Mouse (Mus musculus) lung, postnatal 10 days (tissue): ENCODE measurements at regions not wholly inside any gene's neighbourhood (a gene's known extent, or its start where the extent isn't known, plus 50 kb on each side); places are given as distances from the start of the nearest gene placed in this dataset.

Experiments used
- DNase-seq: peaks from one replicate; pipeline ENCODE4 v3.0.0; 2021

DNA sequence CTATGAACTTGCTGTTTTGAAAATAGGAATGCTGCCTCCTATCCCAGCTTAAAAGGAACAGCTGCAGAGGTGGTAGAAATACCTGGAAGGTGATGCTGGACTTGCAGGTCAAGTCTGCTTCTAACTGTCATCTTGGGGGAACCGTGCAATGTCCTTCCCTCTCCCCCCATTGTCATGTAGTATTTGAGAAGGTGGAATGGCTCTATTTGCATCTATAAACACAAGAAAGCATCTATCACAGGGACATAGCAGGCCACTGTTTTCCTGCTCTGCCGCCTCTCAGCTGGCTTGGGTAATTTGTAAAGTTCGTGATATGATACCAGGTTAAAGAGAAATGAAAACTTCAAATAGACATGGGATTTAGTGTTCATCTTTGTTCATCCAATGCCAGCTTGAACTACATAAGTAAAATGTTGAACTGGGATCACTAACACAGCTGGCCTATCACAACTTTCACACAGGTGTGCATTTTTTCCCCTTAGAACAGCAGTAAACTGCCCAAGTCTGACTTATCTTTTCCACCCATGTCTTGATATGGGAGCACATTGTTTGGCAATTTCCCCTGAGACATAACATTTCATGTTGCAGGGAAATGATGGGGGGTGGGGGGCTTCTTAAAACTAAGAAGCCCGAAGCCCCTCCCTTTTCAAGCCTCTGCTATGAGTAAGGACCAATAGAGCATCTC, 138.6 kb upstream of the Fndc3a start:
- DNase-seq = no peak

GRCm38 (mm10) chr14:72847466-72847865, 137.7 kb upstream of the Fndc3a start:
- DNase-seq = no peak

- no peak for DNase-seq
Observed at GRCm38 (mm10) chr14:72845621-72846440, 136.0 kb upstream of the Fndc3a start.

DNA sequence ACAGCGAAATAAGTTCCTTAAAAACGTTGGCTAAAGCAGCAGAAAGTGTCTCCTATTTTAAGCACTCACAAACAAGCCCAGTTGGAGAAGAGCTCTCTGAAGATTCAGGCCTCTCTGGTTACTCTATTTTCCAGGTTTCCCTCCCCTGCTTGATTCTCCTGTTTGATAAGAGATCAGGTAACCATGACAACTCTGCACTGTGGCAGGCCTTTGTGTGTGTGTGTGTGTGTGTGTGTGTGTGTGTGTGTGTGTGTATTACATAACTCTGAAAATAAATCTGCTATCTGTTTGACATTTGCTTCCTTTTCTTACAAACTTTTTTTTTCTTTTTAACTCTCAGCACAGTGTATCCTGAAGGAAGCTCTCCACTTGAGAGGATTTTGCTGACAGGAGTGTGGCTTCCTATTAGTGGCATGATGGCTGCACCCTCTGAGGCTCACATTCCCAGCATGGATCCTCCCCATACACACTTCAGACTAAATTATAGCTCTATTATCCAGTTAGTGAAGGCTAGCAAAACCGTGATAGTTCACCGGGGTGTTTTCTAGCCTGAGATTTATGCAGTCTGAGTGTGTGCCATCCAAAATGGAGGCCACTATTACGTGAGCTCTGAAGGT, 135.1 kb upstream of the Fndc3a start:
- DNase-seq = no peak

- no peak for DNase-seq
Observed at GRCm38 (mm10) chr14:72841753-72842152, 131.9 kb upstream of the Fndc3a start.

DNA sequence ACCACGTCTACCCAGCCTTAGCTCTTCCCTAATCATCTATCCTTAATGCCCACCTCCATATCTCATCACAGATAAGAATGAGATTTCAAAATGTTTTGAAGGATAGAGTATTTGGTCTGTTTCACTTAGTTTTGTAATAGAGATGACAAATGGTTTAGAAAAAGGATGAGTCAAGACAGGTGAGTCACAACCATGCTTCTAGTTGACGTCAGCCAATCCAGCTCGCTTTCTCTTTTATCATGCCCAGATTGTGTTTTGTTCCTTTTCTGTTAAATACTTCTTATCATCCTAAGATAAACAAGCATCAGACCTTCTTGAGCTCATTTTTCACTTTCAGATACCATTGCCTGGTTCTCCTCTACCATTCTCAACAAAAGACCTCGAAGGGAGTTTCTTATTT, 125.4 kb upstream of the Fndc3a start:
- DNase-seq = no peak

DNA sequence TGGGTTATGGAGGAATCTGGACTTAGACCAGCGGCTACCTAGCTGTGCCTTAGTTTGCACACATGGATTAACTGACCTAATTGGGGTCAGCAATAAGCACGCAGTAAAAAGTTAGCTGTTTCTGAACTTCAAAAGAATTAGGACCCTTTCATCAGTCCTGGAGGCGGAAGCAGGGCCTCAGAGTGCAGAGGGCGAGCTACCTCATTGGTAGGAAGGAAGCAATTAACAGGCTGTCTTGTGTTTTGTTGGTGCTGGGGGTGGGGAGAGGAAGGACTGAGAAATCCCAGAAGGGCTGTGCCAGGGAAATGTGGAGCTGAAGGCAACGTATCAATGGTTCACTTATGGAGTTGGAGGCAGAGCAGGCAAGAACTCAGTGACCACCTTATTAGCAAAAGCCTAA, 119.5 kb upstream of the Fndc3a start:
- DNase-seq = peak; percentile 15

GRCm38 (mm10) chr14:72825549-72825948, 115.7 kb upstream of the Fndc3a start:
- peak; percentile 15 for DNase-seq

DNA sequence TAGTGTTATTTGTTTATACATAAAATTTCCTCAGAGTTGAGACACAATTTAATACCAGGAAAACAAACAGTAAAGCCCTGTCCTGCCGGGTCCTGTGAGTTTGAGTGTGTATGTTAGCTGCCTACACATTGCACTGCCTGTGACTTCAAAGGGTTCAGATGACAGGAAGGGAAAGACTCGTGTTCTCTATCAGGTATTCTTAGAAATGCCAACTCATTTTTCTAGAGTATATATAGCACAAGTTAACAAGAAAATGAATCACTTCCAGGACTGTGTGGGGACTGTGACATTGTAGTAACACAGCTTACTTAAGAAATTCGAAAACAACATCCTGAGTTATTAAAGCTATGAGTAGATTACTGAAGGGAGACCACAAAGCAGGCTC, 112.4 kb upstream of the Fndc3a start:
- no peak for DNase-seq

DNA sequence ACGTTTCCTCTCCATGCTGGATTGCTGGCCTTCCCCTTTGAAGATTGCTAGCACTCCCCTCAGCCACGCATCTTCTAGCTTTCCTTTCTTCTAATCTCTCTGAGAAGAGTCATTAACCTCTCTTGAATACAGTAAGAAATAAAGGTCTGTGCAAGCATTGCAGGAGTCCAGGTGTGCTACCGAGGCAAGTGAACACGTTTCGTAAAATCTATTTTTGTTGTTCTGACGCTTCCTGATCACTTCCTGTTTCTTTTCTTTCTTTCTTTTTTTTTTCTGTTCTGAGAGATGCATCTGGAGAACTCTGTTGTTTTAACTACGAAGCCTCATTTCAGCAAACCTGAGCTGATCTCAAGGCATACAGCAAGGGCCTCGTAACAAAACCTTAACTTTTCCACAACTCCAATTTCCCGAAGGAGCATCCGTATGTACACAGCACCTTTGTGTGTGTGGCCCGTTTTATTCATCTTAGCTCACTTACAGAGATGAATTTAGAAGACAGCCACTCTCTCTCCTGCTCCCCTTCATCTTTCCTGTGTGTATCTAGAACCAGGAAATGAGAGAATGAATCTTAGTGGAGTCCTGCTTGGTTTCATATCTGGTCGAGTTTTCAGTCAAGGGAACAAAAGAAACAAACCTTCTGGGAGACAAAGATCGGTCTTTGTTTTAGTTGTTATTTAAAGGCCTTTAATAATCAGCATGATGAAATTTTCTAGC, 111.9 kb upstream of the Fndc3a start:
- DNase-seq = no peak

DNA sequence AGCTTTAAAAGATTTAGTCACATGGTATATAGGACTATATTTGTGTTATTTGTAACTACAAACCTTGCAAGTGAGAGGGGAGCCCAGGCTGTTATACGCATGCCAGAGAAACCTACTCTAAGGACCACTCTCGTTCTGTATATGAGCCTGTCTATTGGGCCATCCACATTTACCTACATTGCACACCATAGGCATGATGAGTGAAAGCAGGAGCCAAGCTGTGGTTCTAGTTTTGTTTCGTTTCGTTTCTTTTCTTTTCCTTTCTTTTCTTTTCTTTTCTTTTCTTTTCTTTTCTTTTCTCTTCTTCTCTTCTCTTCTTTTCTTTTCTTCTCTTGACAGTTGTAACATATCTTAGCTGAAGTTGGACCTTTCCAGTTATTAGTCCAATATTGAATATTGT, 109.2 kb upstream of the Fndc3a start:
- DNase-seq = no peak

- DNase-seq = no peak
Observed at GRCm38 (mm10) chr14:72817764-72818163, 108.0 kb upstream of the Fndc3a start.

GRCm38 (mm10) chr14:72816847-72817246, 107.0 kb upstream of the Fndc3a start:
- DNase-seq = peak; percentile 29

DNA sequence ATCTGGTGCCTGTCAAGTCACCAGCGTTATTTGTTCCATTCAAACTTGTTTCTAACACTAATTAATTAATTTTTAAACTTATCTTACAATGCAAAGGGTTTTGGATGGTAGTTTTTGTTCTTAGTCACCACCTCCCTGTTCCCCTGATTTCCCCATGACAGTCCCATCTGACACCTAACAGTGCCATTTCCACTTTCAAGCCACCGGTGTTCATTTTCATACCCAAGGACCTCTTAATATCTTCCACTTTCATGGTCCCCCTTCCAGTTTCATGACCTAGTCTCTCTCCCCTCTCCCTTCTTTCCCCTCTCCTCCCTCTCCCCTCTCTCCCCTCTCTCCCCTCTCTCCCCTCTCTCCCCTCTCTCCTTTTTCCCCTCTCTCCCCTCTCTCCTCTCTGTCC, 99.3 kb upstream of the Fndc3a start:
- DNase-seq = no peak

- DNase-seq = no peak
Observed at GRCm38 (mm10) chr14:72807947-72808346, 98.1 kb upstream of the Fndc3a start.

- no peak for DNase-seq
Observed at GRCm38 (mm10) chr14:72807286-72807685, 97.5 kb upstream of the Fndc3a start.

- DNase-seq = no peak
Observed at GRCm38 (mm10) chr14:72806598-72806997, 96.8 kb upstream of the Fndc3a start.

- no peak for DNase-seq
Observed at GRCm38 (mm10) chr14:72803579-72803978, 93.8 kb upstream of the Fndc3a start.

DNA sequence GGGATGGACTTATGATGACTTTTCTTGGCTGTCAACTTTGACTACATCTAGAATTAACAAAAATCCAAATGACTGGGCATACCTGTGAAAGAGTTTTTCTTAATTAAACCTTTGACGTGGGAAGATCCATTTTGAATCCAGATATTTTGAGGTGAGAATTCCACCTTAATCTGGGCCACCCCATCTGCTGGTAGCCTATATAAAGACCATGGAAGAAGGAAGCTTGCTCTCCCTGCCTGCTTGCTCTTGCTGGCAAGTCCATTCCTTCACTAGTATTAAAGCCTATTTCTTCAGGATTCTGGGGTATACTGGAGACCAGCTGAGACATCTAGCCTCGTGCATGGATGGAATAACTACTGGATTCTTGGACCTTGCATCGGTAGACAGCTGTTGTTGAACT, 80.9 kb upstream of the Fndc3a start:
- DNase-seq = no peak

DNA sequence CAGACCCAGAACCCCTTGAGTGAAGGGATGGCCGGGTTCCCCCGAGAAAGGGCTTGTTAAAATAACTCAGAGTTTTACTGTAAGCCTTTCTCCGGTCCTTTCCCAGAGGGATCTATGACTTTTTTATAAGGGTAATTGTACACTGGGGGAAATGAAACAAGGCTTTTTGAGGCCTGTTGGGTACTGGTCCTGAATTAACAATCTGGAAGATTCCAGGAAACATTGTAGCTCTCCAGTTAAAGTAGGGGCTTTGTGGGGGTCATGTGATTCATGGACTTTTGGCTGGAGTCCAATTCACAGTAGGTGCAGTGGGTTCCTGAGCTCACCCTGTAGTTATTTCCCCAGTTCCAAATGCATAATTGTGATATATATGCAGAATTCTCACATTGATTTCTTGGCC, 77.1 kb upstream of the Fndc3a start:
- no peak for DNase-seq

- peak; percentile 82 for DNase-seq
Observed at GRCm38 (mm10) chr14:72783248-72783647, 73.4 kb upstream of the Fndc3a start.

- DNase-seq = no peak
Observed at GRCm38 (mm10) chr14:72779446-72779845, 69.6 kb upstream of the Fndc3a start.

DNA sequence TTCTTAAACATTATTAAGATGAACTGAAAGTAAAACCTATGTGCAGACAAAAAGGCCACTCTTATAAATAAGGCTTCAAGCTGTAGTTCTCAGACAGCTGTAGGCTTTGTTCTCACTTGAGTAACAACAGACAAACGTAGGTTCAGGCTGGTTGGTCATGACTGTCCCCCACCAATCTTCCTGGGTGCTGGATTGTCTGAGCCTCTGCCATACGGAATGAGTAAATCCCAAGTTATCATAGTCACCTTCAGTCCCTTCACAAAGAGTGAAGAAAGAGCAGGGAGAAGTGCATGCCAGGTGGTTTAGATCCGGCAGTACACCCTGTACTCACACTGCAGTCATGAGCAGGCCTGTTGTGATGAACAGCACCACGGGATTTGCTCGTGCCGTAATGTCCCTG, 69.0 kb upstream of the Fndc3a start:
- DNase-seq = no peak
